ENCODE assay signal across 16 mouse cellular contexts in genomic region chr17:24591695-24592094, GRCm38 (mm10). TPM values are rescaled to one million over a fixed set of nuclear protein-coding genes. Genes with fewer than 3 reads are reported as not detected.
DNase-seq lines count a peak whose midpoint lies in the region; ATAC-seq and TF ChIP-seq lines count a peak whose summit lies in the region.
"Had no signal": no experiment of that assay in that cellular context is flagged by ENCODE, and none has a peak within 500 bp of the region (broad histone marks: within the 10 kb centered on the region; RNA-seq: fewer than 3 reads in every experiment).

No protein-coding gene starts in this region.

- no peak overlapping the region for H3K27ac ChIP-seq in heart, adult 2 months
- no peak overlapping the region for H3K27ac ChIP-seq in heart, postnatal 0 days (ENCODE audit: low read depth)

- no peaks in the 10 kb centered on the region for H3K79me2 ChIP-seq in heart, adult 2 months (replicated peaks; ENCODE audit: control insufficient read depth, insufficient read depth, low read length)

- intact Hi-C loops in heart, adult 2 months (cut with DNase I) = loop anchor here (5.0 kb wide), 1 partner anchor 39 kb away; no protein-coding TSS in a partner anchor

- no peaks in the 10 kb centered on the region; the same call in 1 of the 2 replicates for H3K36me3 ChIP-seq in heart, adult 2 months (ENCODE audit: control insufficient read depth, insufficient read depth, low read length)
- H3K36me3 ChIP-seq in heart, postnatal 0 days (replicated peaks; ENCODE audit: control insufficient read depth, insufficient read depth, low read length) = peaks cover 92% of the 10 kb centered on the region

- no peaks in the 10 kb centered on the region for H3K27me3 ChIP-seq in heart, adult 2 months (ENCODE audit: control insufficient read depth, insufficient read depth, low read length)
- no peaks in the 10 kb centered on the region for H3K27me3 ChIP-seq in heart, postnatal 0 days (ENCODE audit: control insufficient read depth, insufficient read depth, low read length)
- H3K27me3 ChIP-seq: CH12.LX, Patski had no signal

- no peak for TF ChIP-seq POLR2A in heart, adult 2 months (IDR thresholded peaks at IDR 0.05; ENCODE audit: insufficient read depth, low read depth, low read length)

- no peak for TF ChIP-seq CTCF in heart, adult 2 months (IDR thresholded peaks at IDR 0.05)
- TF ChIP-seq CTCF in heart, postnatal 0 days (IDR thresholded peaks at IDR 0.05; ENCODE audit: low read depth) = no peak

- H3K4me1 ChIP-seq in heart, adult 2 months (ENCODE audit: control insufficient read depth, insufficient read depth, low read length) = no peaks in the 10 kb centered on the region
- no peaks in the 10 kb centered on the region for H3K4me1 ChIP-seq in heart, postnatal 0 days (ENCODE audit: control insufficient read depth, insufficient read depth)

- no peak overlapping the region for H3K4me3 ChIP-seq in heart, adult 2 months
- no peak overlapping the region for H3K4me3 ChIP-seq in heart, postnatal 0 days (ENCODE audit: low read depth, low read length)

- WGBS in heart, adult 2 months = 93% methylated on average over 5 of the region's 5 CpGs
- 90% methylated on average over 5 of the region's 5 CpGs for whole genome bisulfite sequencing in heart, postnatal 0 days

- TF ChIP-seq EP300 in heart, adult 2 months (IDR thresholded peaks at IDR 0.05; ENCODE audit: insufficient read depth, low read depth, low read length) = no peak
- TF ChIP-seq EP300 in heart, postnatal 0 days (IDR thresholded peaks at IDR 0.05; ENCODE audit: low read depth) = no peak

- DNase-seq in heart, adult 11 months = peak; percentile 91
- DNase-seq in heart, adult 2 months = no peak
- peak; percentile 0 for DNase-seq in heart, postnatal 0 days (ENCODE audit: low spot score)
- no peak for DNase-seq in heart, adult 8-10 months (ENCODE audit: low spot score)
- DNase-seq: adrenal gland, adult 2 months; adrenal gland, adult 8-10 months; adrenal gland, postnatal 10 days; adrenal gland, postnatal 14 days; adrenal gland, postnatal 25 days; adrenal gland, postnatal 36 days; B cell, adult 2 months had no signal

- ATAC-seq in heart, postnatal 0 days (ENCODE audit: insufficient read depth, low read depth) = no peak
- ATAC-seq: activated CD4-positive, CD25-positive, alpha-beta regulatory T cell, adult 4 months; CD4-positive, CD25-positive, alpha-beta regulatory T cell, adult 4 months; Patski had no signal

- no peaks in the 10 kb centered on the region for H3K9me3 ChIP-seq in heart, postnatal 0 days (replicated peaks; ENCODE audit: control insufficient read depth, low read length)
- H3K9me3 ChIP-seq: G1E had no signal

- no peak overlapping the region for H3K9ac ChIP-seq in heart, adult 2 months (ENCODE audit: low read depth, low read length)
- H3K9ac ChIP-seq in heart, postnatal 0 days (replicated peaks; ENCODE audit: low read depth, low read length) = no peak overlapping the region

- H3K4me2 ChIP-seq in heart, postnatal 0 days (ENCODE audit: low read depth, low read length) = no peak overlapping the region

RNA-seq across cellular contexts. Expression of gene Tsc2, which starts 40.7 kb away (rescaled TPM):
- 100 to 1,000 TPM; 104 to 110 TPM for total RNA-seq in heart, adult 2 months (2021)
- 178 and 194 TPM in 2 replicates for polyA plus RNA-seq in heart, adult 2 months (2012; rRNA removed)
- 55.4 and 88.7 TPM in 2 replicates for total RNA-seq in heart, postnatal 0 days (2014; rRNA removed; ENCODE audit: low replicate concordance)
- polyA plus RNA-seq in heart, postnatal 0 days (2015; fragmentation: Nextera tagmentation; extraction: Ambion mirVana) = 29.2 and 34.4 TPM in 2 replicates
- 100 to 1,000 TPM; 123 to 135 (median 133) TPM for total RNA-seq in heart, adult 8-10 months (2022)

RNA-seq across cellular contexts. Expression of gene Nthl1, which starts 40.8 kb away (rescaled TPM):
- total RNA-seq in heart, adult 2 months (2021) = 1 to 10 TPM; 2.9 to 3.4 TPM
- polyA plus RNA-seq in heart, adult 2 months (2012; rRNA removed) = 4.4 and 7.0 TPM in 2 replicates
- 3.7 and 10.0 TPM in 2 replicates for total RNA-seq in heart, postnatal 0 days (2014; rRNA removed; ENCODE audit: low replicate concordance)
- polyA plus RNA-seq in heart, postnatal 0 days (2015; fragmentation: Nextera tagmentation; extraction: Ambion mirVana) = 5.7 and 7.3 TPM in 2 replicates
- 1 to 10 TPM; 2.6 to 3.5 (median 2.8) TPM for total RNA-seq in heart, adult 8-10 months (2022)

RNA-seq across cellular contexts. Expression of gene Pkd1, which starts 42.1 kb away (rescaled TPM):
- total RNA-seq in heart, adult 2 months (2021) = 10 to 100 TPM; 35.6 to 36.2 TPM
- 48.5 and 59.9 TPM in 2 replicates for polyA plus RNA-seq in heart, adult 2 months (2012; rRNA removed)
- 44.5 and 57.5 TPM in 2 replicates for total RNA-seq in heart, postnatal 0 days (2014; rRNA removed; ENCODE audit: low replicate concordance)
- polyA plus RNA-seq in heart, postnatal 0 days (2015; fragmentation: Nextera tagmentation; extraction: Ambion mirVana) = 7.1 and 9.8 TPM in 2 replicates
- 10 to 100 TPM; 27.8 to 43.0 (median 34.9) TPM for total RNA-seq in heart, adult 8-10 months (2022)

RNA-seq across cellular contexts. Expression of gene Rab26, which starts 57.7 kb away (rescaled TPM):
- total RNA-seq in heart, adult 2 months (2021) = under 1 TPM in 1 of 2 experiments, not detected in 1; 0.39 TPM
- polyA plus RNA-seq in heart, adult 2 months (2012; rRNA removed) = 0.10 and 0.12 TPM in 2 replicates
- 0.27 TPM in 1 of 2 replicates, not detected in the other for total RNA-seq in heart, postnatal 0 days (2014; rRNA removed; ENCODE audit: low replicate concordance)
- polyA plus RNA-seq in heart, postnatal 0 days (2015; fragmentation: Nextera tagmentation; extraction: Ambion mirVana) = 0.46 and 0.54 TPM in 2 replicates
- total RNA-seq in heart, adult 8-10 months (2022) = under 1 TPM in 3 of 4 experiments, not detected in 1; 0.23 to 0.50 (median 0.25) TPM

RNA-seq across cellular contexts. Expression of gene Slc9a3r2, which starts 58.4 kb away (rescaled TPM):
- total RNA-seq in heart, adult 2 months (2021) = 100 to 1,000 TPM in 1 of 2 experiments, 10 to 100 TPM in 1; 100.0 to 110 TPM
- polyA plus RNA-seq in heart, adult 2 months (2012; rRNA removed) = 125 and 147 TPM in 2 replicates
- total RNA-seq in heart, postnatal 0 days (2014; rRNA removed; ENCODE audit: low replicate concordance) = 87.9 and 118 TPM in 2 replicates
- polyA plus RNA-seq in heart, postnatal 0 days (2015; fragmentation: Nextera tagmentation; extraction: Ambion mirVana) = 61.9 and 68.1 TPM in 2 replicates
- 100 to 1,000 TPM in 2 of 4 experiments, 10 to 100 TPM in 2; 87.7 to 110 (median 101) TPM for total RNA-seq in heart, adult 8-10 months (2022)
- polyA plus RNA-seq: activated CD4-positive, CD25-positive, alpha-beta regulatory T cell, adult 4 months; CD4-positive, CD25-positive, alpha-beta regulatory T cell, adult 4 months had no signal

Comparison
In these comparisons a context has a peak if more than half of its experiments do, and no peak if none do; other contexts are left out.
1. DNase-seq: peak in heart, adult 11 months (single experiment) and heart, postnatal 0 days (single experiment); none in heart, adult 2 months (0 of 2) and heart, adult 8-10 months (single experiment).